Mouse (Mus musculus) G1E (cell line): ENCODE results near the gene Ttll4.

Experiments
- CTCF ChIP-seq: IDR thresholded peaks from 2 replicates; pipeline ENCODE4 v1.5.1; 2012; ENCODE audit warnings: low read depth, low read length, inconsistent platforms, mixed read lengths
- GATA1 ChIP-seq: IDR thresholded peaks from 2 replicates; pipeline ENCODE4 v1.6.1; 2012; ENCODE audit warnings: borderline replicate concordance, low read length, inconsistent platforms, mixed read lengths
- POLR2AphosphoS5 ChIP-seq: IDR thresholded peaks from 2 replicates; pipeline ENCODE4 v1.6.1; 2012; ENCODE audit warnings: low read depth, low read length, inconsistent platforms; ENCODE audit not compliant: insufficient replicate concordance

GRCm38 (mm10) chr1:74693891-74694583 is 32.5 kb downstream of the Ttll4 start:
- TF ChIP-seq CTCF (no peak), POLR2AphosphoS5 (no peak), GATA1 (no peak)
